Mouse (Mus musculus) right cerebral cortex, postnatal 25 days (tissue): ENCODE data around the gene Mrpl38.
"Not testable (repeated sequence)": the region's sequence is repeated elsewhere in the genome, so short reads cannot be mapped to it uniquely, and the experiment has no call there.

ENCODE experiments used
- DNase-seq: peaks from one replicate; pipeline ENCODE4 v3.0.0; 2022

Gene Mrpl38

DNA sequence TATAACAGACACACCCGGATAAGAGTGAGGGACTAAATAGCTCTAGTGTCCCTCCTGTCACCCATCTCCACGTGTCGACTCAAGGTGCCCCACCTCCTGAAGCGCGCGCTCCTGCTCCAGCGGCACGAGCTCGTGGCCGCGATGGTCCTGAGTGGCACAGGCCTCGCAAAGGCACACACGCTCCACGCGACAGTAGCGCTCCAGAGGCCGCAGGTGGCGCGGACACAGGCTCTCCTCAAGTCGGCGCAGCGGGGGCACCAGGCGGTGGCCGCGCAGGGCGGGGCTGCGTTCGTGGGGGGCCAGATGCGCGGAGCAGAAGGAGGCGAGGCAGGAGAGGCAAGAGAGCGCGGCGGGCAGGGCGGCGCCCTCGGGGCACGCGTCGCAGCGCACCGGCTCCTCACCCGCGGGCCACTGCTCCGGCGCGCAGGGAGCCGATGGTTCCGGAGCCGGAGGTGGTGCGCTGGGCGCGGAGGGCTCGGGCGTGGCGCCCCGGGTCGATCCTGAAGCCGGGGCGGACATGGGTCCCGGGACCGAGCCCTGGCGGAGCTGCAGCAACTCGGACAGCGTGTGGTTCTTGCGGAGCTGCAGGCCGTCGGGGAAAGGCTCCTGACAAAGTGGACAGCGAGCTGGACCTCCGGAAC lies 29.1 kb downstream of the Mrpl38 start:
- no peak for DNase-seq

DNA sequence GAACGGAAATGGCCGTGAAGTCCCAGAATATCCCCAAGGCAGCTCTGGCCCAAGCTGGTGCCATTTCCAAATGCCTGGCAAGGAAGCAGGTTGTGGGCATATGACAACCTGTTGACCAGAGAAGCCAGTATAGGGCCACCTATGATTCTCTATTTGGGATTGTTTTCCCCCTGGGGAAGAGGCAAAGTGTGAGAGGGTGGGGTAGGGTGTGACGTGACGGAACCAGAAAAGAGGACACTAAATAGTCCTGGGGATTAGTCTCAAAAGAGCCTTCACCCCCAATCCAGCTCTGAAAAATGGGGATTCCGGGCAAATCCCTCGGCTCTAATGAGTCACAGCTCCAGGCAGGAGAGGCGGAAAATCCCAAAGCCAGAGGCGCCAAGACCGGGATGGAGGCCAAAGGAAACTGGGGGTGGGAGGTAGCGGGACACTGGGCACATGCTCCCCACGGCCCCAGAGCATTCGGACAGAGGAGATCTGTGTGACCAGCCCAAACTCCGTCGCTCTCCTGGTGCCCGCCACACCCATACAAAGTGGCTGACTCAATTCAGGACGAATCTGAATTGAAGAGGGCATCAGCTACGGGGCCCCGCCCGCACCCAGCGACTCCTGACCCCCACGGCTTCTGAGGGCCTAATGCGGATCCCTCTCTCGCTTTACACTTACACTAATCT lies 30.1 kb downstream of the Mrpl38 start:
- DNase-seq: peak; percentile 53

DNA sequence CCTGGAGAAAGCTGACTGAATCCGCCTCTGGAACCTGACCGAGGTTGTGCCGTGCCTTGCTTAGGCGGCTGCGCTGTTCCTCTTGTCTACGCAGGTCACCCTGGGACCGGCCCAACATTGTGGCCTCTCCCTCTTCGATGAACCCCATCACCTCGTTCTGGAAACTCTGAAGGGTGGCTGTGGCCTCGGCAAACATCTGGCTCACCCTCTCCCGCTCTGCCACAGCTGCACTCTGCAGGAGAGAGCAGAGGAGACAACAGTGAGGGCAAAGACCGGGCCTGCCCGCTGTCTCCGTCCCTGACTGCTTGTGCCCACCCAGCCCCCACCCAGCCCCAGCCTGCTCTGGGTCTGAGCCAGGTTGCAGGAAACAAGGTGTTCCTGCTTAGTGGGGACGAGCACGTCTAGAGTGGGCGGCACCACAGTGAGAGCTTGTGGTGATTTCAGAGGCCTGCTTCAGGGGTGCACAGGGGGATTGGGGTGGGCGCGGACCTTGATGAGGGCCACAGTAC lies 30.8 kb downstream of the Mrpl38 start:
- no peak for DNase-seq

GRCm38 (mm10) chr11:116106963-116107776 lies 31.5 kb downstream of the Mrpl38 start:
- no peak for DNase-seq

GRCm38 (mm10) chr11:116106154-116106962 lies 32.3 kb downstream of the Mrpl38 start:
- DNase-seq: no peak

DNA sequence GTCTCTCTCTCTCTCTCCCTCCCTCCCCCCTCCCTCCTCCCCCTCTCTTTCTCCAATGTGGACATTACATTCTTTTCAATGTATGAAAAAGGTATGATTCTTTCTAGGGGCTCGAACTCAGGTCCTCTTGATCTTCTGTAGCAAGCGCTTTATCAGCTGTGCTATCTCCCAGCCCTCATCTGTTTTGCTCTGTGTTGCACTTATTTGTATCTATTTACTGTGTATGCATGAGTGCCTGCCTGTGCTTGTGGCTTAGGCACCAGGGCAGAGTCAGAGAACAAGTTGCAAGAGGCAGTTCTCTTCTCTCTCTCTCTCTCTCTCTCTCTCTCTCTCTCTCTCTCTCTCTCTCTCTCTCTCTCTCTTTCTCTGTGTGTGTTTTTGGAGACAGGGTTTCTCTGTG lies 33.6 kb downstream of the Mrpl38 start:
- DNase-seq: no peak

- no peak for DNase-seq
Measured at GRCm38 (mm10) chr11:116104006-116104646, 34.5 kb downstream of the Mrpl38 start.

- no peak for DNase-seq
Measured at GRCm38 (mm10) chr11:116103572-116103971, 35.1 kb downstream of the Mrpl38 start.

GRCm38 (mm10) chr11:116102472-116102871 lies 36.2 kb downstream of the Mrpl38 start:
- no peak for DNase-seq

- DNase-seq: no peak
Measured at GRCm38 (mm10) chr11:116101931-116102381, 36.7 kb downstream of the Mrpl38 start.

- no peak for DNase-seq
Measured at GRCm38 (mm10) chr11:116100839-116101238, 37.8 kb downstream of the Mrpl38 start.

GRCm38 (mm10) chr11:116100385-116100784 lies 38.3 kb downstream of the Mrpl38 start:
- DNase-seq: no peak

DNA sequence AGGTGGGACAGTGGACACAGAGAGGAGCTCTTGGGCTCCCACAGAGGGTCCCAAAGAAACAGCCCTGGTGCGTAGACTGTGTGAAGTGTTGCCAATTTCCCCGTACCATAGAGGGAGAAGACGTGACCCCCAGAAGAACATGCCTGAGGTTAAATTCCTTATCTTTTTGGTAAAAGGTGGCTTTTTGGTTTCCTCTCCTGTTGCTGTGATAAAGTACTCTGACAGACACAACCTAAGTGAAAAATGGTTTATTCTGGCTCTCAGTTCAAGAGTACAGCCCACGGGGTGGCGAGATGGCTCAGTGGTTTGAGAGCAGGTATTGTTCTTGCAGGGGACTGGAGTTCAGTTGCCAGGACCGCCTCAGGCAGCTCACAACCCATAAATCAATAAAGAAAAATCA lies 39.2 kb downstream of the Mrpl38 start:
- DNase-seq: no peak

DNA sequence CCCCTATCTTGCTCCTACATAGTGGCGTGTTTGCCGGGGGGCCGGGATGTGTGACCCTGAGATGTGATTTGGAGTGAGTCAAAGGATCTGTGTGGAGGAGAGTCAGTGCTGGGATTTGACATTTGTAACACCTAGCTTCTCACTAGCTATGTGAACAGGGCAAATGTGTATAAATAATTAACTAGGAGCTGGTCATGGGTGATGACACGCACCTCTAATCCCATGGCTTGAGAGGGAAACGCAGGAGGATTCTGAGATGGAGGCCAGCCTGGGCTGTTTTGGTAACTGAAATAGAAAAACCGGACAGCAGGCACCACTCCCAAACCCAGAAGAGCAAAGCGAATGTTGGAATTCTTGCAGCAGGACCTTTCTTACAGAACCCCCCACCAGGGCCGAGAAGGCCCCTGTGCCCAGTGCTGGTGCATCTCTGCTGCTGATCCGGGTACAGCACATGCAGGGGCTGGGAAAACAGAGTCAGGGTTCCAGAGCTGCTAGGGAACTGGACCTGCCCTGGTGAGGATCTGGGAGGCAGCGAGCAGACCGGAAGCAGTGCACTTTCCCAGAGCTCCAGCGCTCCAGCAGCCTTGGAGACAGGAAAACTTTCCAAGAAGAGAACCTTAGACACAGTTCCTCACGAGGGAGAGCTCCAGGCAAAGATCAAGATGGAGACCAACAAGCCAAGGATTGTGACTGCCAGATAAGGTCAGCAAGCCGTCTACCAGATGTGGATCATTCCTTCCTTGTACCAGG lies 39.8 kb downstream of the Mrpl38 start:
- no peak for DNase-seq

GRCm38 (mm10) chr11:116096213-116097108 lies 42.2 kb downstream of the Mrpl38 start:
- DNase-seq: no peak

GRCm38 (mm10) chr11:116095573-116095972 lies 43.1 kb downstream of the Mrpl38 start:
- no peak for DNase-seq

DNA sequence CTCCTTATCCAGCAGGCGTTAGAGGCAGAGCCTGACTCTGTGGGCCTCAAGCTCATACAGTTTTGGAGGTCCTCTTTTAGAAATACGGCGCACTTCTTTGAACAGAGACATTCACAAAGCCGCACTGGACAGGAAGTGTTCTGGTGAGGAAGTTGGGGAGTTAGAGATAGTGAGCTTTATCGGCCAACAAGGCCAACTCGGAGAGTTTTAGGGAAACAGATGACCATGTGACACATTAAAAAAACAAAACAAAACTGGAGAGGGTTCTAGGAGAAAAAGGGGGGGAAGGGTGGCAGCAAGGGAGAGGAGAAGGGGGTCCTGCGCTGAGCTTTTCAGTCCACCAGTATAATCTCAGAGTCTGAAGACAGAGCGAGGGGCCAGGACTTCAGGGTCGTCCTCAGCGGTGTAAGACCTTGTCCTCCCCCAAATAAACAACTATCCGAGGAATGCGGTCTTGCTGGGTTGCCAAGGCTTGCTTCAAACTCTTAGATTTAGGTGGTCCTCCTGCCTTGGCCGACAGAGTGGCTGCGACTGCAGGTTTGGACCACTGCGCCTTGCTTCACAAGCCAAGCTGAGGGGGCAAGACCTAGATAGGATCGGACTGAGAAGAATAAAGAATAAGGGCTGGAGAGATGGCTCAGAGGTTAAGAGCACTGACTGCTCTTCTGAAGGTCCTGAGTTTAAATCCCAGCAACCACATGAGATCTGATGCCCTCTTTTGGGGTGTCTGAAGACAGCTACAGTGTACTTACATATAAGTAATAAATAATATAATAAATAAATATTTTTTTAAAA lies 44.7 kb downstream of the Mrpl38 start:
- DNase-seq: no peak

- DNase-seq: not testable (repeated sequence)
Measured at GRCm38 (mm10) chr11:116092959-116093358, 45.7 kb downstream of the Mrpl38 start.

GRCm38 (mm10) chr11:116091591-116091990 lies 47.1 kb downstream of the Mrpl38 start:
- no peak for DNase-seq
